Mouse (Mus musculus) kidney, adult 18-20 months (tissue): ENCODE measurements around the gene Xylt2.
"Not testable (repeated sequence)": the region's sequence is repeated elsewhere in the genome, so short reads cannot be mapped to it uniquely, and the experiment has no call there.

Experiments
- DNase-seq: peaks from one replicate; pipeline ENCODE4 v3.0.0; 2021

Gene Xylt2

GRCm38 (mm10) chr11:94675446-94675845, 1.9 kb downstream of the Xylt2 start:
- DNase-seq = no peak

DNA sequence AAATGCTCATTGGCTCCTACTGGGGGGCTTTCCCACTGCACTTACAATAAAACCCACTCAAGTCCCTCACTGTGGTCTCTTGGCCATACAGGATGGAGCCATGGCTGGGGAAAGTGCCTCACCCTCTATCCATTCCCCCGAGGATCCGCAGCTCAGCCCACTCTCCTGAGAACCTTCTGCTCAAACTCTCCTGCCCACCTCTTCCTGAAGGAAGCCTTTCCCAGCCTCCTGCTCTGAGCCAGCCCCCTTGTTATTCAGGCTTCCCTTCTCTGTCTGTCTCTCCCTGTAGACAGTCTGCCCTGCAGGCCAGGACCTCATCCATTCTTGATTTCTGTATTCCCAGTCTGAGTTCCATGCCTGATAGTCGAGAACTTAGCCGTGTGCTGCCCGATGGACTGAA, 2.3 kb downstream of the Xylt2 start:
- DNase-seq = no peak

DNA sequence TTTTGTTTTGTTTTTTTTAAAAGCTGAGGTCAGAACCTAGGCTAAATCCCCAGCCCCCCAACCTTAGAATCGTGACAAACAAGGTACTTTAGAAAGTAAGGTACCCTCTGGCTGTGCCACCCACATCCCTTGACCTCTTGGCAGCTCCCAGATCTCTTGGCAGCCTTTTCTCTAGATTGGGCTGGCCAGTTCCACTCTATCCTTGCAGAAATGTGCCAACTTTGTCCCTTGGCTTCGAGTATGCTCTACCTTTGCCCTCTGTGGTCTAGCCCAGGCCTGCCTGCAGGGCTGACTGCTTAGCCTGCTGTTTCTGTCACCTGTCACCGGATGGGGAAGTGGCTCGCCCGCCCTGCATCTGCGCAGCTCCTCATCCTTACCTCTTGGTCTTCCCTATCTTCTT, 12.0 kb downstream of the Xylt2 start:
- DNase-seq = peak; percentile 49

GRCm38 (mm10) chr11:94661344-94661743, 16.0 kb downstream of the Xylt2 start:
- DNase-seq = peak; percentile 20

DNA sequence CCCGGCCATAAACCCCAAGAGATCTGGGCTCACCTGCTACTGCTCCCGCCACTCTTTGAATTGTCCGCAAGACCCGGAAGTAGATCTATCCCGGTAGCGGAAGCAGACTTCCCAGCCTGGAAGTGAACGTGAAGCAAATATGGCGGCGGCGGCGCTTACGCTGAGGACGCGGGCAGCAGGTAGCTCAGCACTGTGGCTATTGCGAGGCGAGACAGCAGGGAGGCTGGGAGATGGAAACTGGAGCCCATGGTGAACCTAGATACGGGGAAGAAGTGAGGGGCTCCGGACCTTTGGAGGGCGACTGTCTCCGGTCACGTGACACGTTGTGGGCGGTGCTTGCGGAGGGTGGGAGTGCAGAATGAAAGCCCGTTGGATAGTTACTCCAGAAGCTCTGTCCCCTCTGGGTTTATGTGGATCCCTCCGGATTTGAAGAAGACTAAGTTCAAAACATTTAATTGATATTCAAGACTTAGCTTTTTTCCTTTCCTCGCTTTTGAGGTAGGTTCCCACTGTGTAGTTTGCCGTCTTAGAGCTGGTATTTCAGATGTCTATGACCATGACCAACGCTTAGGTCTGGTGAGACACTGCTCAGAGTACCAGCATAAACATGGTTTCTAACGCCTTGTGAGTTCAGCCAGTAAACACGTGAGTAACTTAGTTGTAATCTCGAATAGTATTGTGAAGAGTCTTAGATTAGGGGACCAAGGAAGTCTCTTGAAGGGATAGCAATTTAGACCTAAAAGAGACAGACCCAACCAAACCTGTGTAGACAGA, 23.5 kb downstream of the Xylt2 start, which contains the start of the genes Mrpl27 and Eme1:
Gene Mrpl27, plus strand, starts transcription at position 105 of the 774 bp plus-strand sequence.
Gene Eme1, minus strand, starts transcription at position 302 of the 774 bp plus-strand sequence.
- peak; percentile 95 for DNase-seq

DNA sequence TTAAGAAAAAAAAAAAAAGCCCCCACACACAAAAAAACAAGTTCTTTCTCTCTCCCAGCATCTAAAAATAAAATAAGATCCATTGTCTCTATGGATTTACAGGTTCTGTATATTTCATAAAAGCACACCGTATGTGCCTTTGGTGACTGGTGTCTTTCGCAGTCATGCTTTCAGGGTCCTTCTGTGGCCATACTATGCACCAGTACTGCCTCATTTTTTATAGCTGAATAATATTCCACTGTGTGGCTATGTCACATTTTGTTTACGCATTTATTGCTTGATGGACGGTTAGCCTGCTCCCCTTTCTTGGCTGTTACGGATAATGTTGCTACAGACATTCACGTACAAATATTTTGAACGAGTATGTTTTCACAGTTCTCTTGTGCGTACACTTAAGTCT, 24.3 kb downstream of the Xylt2 start:
- no peak for DNase-seq

DNA sequence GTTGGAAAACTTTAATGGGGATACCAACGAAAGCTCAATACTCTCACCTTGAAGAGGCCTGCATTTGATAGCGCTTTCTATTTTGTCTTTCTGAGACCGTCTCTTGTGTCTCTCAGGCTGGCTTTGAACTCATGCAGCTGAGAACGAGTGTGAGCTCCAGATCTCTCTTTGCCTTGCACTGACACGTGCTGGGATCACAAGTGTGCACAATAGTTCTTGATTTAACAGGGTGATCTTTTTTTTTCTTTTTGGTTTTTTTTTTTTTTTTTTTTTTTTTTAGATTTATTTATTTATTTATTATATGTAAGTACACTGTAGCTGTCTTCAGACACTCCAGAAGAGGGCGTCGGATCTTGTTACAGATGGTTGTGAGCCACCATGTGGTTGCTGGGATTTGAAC, 26.1 kb downstream of the Xylt2 start:
- not testable (repeated sequence) for DNase-seq

GRCm38 (mm10) chr11:94646457-94646856, 30.9 kb downstream of the Xylt2 start:
- no peak for DNase-seq

GRCm38 (mm10) chr11:94644461-94645219, 32.7 kb downstream of the Xylt2 start:
- DNase-seq = no peak

DNA sequence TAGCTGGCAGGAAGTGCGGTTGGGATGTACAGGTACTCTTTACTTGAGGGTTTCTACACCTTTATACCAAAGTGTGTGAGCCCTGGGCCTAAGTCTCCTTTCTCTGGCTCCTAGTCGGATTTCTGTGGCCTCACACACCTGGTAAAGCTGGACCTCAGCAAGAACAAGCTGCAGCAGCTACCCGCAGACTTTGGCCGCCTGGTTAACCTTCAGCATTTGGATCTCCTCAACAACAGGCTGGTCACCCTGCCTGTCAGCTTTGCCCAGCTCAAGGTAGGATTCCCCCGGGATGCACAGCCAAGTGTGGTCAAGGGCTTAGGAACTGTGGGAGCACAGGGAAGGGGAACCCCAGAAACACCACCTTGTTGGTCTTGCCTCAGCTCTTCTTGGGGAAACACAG, 42.9 kb downstream of the Xylt2 start:
- peak; percentile 61 for DNase-seq

GRCm38 (mm10) chr11:94632988-94633387, 44.3 kb downstream of the Xylt2 start:
- DNase-seq = no peak

GRCm38 (mm10) chr11:94631969-94632368, 45.3 kb downstream of the Xylt2 start:
- DNase-seq = no peak

DNA sequence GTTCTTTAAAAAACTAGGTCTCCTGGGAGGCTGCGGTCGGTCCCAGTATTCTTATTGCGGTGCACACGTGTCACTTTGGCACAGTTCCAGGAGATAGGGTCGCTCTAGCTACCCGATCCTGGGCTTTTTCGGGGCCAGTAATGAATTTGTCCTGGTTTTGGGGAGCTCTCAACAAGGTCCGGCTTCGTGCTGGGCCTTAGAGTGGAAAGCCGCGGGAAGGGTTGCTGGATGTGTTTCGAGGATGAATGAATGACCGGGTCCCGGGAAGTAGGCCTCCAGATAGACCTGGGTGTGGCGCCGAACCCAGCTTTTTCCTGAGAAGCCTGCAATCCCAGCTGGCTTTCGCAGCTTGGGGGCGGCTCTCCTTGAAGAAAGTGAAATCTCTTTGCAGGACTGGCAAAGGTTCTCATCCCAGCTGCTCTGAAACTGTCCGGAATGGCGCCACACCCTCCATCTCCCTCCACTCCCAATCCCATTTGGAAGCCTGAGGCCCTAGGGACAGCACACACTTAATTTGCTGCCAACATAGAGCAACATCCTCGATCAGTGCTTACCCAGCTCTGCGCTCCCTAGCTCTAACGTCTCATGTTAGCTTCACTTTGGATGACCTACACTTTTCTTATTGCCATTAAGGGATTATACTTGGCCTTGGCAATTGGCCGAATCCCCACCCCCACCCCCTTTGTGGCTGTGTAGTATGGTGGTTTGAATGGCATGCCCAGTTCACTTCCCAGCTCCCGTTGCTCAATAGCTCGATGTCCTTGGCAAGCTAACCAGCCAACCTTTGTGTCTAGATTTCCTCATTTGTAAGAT, 46.9 kb downstream of the Xylt2 start:
- DNase-seq = peak; percentile 46

DNA sequence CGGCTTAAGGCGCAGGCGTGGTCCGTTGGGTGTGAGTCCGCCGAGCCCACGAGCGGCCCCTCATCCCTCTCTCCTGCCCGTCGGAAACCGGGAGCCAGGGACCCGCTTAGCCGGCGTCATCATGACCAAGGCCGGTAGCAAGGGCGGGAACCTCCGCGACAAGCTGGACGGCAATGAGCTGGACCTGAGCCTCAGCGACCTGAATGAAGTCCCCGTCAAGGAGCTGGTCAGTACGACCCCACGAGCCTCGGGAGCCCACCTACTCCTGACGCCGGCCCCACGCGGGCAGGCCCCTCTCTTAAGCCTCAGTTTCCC, 47.5 kb downstream of the Xylt2 start:
- DNase-seq = no peak

- DNase-seq = peak; percentile 95
Measured at GRCm38 (mm10) chr11:94629199-94629883, 48.0 kb downstream of the Xylt2 start, which contains the start of gene Lrrc59. Gene Lrrc59, plus strand, starts transcription at chr11:94629767.

- no peak for DNase-seq
Measured at GRCm38 (mm10) chr11:94622162-94622561, 55.2 kb downstream of the Xylt2 start.

DNA sequence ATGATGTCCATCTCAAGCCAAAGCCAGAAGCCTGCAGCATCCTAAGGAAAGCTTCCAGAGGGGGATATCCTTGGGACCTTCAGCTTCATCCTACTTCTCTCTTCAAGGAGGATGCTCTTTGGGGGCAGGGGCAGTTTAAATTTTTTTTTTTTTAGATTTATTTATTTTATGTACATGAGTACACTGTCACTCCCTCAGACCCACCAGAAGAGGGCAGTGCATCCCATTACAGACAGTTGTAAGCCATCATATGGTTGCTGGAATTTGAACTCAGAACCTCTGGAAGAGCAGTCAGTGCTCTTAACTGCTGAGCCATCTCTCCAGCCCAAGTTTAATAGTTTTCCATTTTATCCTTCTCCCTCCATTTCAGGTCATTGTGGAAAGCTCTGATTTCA, 55.9 kb downstream of the Xylt2 start:
- no peak for DNase-seq

DNA sequence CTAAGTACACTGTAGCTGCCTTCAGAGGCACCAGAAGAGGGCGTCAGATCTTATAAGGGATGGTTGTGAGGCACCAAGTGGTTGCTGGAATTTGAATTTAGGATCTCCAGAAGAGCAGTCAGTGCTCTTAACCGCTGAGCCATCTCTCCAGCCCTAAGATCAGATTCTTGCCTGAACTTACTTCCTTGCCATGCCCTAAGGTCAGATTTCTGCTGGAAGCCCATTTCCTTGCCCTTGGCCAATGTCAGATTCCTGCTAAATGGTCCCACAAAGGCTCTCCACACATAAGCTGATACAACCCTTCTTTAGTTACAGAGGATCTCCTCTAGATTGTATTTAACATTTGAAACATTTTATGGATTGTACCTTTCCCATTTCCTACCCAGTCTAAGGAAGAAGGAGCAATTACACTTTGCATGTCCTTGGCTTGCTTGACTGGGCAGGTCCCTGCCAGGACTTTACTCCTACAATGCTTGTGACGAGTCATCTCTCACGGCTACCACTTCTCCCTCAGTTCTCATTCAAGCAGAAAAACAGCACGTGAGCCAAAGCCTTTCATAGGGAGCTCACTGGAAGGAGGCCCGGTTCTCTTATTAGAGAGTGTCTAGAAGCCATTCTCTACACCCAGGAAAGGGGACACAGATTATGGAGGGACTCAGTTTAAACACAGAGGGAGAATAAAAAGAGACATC, 56.4 kb downstream of the Xylt2 start:
- no peak for DNase-seq

- no peak for DNase-seq
Measured at GRCm38 (mm10) chr11:94617646-94618045, 59.7 kb downstream of the Xylt2 start.

DNA sequence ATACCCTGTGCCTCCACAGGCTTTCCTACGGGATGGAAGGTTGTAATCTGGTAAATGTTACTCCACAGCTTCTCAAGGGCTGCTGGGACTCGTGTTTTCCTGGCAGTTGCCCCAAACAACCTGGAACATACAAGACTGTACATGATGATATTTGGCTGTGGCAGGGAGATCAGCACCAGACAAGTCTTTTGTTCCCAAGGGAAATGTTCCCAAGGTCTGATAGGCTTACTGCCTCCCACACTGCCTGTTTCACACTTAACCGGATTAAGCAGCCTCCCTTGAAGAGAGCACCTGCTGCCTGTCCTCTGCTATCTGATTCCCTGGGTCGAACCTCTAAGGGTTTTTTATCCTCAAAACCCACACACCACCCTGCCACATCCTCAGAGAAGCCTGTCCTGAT, 61.8 kb downstream of the Xylt2 start:
- DNase-seq = no peak

DNA sequence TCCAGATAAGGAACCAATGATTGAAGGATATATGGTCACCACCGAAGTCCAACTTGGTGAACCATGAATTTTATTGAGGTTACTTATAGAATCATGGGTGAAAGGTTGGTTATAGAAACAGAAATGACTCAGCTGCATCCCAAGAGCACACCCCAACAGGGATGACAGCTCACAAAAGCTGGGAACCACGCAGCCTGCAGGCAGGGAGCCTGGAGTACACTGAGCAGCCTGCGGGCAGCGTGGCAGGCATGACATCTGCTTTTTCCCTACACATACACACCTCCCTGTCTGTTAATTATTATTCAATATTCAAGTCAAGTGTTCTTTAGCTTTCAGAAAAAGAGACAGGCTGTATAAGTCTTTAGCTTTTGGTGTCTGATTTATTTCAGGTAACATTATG, 62.7 kb downstream of the Xylt2 start:
- no peak for DNase-seq
